Mouse (Mus musculus) common myeloid progenitor, adult 5-6 weeks (primary cell): Measurements from ENCODE around the gene Fancc. TPM values are rescaled to one million over a fixed set of nuclear protein-coding genes. Genes with fewer than 3 reads are reported as not detected.

Source experiments
- ATAC-seq: replicated peaks from 2 replicates; pipeline ENCODE4 v1.8.0; 2016; ENCODE audit warnings: low read depth, mild to moderate bottlenecking, moderate TSS enrichment, inconsistent platforms; ENCODE audit not compliant: poor library complexity, severe bottlenecking
- total RNA-seq: library from RNA; stranded (forward); fragments of 200-1000, 187-1606 nt; gene quantifications from 2 replicates; pipeline ENCODE4 v1.2.3, GENCODE M21; 2017

Gene Fancc
- total RNA-seq, 1 experiment from 2014 or later = 19.0 TPM

DNA sequence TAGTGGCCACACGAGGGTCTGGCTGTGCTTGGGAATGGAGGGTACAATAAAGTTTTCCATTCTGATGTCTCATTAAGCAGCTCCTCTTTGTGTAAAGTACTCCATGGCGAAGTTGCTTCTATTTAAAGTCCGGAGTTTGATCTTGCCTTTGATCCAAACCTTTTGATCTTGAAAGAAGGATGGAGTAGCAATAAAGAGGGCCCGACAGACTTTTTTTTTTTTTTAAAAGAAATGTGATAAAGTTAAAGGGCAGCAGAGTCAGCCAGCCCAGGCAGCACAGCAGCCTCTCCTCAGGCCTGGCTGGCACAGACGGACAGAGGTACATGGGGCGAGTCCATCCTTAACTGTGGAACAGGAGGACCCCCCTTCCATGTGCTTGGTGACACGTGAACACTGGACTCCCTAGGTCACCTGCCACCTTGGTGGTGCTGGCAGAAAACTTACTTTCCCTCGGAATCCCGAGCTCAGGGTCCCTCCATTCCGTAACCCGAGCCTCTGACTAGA lies 257.7 kb downstream of the Fancc start:
- no peak for ATAC-seq

DNA sequence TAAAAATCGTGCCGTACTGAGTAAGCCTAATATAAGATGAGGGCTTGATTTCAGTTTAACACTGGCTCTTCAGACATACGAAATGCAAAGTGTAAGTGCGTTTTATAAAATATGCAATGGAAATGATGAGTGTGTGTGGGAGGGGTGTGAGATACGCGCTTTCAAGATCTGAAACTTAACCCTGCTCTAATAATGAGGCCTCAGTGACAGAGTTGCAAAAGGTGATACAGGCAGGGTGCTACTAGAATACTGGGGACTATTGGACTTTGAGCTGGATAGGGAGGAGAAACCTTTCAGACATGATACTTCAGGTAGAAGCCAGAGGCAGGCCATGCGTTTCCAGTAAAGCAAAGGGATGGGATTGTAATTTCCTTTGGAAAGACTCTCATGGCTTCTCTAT lies 259.0 kb downstream of the Fancc start:
- ATAC-seq = no peak

DNA sequence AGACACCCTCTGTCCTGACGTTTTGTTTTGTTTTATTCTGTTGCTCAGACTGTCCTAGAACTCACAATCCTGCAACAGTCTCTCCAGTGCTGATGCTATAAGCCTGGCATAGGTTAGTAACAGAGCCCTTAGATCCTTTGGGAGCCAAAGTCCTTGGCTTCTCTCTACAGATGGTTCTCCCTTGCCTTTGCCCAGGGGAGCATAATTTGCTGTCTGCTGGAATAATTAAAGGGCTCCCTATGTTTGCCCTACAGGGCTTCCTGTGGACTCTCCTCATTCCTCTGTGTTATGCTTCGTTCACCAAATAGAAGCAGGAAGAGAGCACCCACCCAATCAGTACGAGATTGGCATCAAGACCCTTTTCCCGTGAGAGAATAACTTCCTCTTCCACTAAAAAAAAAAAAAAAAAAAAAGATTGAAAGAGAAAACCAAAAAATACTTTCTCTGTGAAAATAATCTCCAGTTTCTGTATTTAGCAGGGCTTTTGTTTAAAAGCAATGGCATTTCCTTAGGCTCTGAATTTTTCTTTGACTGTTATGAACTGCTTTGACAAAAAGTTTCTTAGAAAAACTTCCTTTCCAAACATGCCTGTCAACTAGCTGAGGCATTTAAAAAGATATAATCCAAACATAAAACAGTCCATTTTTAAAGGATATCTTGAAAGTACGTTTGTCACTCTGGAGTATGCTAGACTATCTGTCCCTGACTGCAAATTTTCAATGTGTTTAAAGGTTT lies 260.8 kb downstream of the Fancc start:
- no peak for ATAC-seq

DNA sequence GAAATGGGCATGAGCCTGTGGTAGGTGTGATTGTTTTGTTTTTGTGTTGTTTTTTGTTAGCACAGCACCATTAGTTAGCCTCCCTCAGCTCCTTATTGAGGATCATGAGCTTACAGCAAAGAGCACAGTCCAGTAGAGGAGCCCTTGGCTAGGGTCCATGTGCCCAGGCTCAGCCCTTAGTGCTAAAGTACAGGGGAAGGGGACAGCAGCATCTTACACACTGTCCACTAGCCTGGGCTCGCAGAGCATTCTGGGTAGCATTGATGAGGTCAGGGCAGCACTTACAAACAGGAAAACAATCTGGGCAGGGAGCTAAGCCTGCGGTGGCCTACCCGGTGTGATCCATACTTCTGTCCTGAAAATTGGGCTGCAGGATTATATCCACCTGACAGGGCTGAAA lies 261.5 kb downstream of the Fancc start:
- no peak for ATAC-seq

Other genes starting within 250 kb of the Fancc start
- gene Ptch1, start 76.3 kb upstream of the Fancc start, total RNA-seq = 11.9 and 13.8 TPM in 2 replicates